Mouse (Mus musculus): ENCODE results near the gene Enpp4.

DNA sequence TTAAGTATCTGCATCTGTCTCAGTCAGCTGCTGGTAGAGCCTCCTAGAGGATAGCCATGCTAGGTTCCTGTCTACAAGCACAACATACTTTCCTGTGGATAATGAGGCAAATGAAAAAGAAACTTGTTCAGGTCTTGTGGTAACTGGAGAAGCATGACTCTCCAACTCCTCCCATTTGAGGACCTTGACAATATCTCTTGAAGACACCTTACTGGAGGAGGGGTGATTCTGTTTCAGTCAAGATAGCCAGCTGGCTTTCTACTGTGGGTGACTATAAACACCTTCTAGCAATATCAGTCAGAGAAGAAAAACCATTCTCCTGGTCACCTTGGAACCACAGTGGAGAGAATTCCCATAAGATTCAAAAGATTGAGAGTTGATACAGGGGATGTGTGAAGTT lies 47.5 kb downstream of the Enpp4 start:
- no peak for TF ChIP-seq POLR2A (IDR thresholded peaks at IDR 0.05; ENCODE audit: low read depth, low read length)
- no peak for TF ChIP-seq CTCF (IDR thresholded peaks at IDR 0.05; ENCODE audit: extremely low read depth, insufficient read depth, insufficient read length, insufficient replicate concordance)

Measured in spleen, adult 2 months (tissue).